Mouse (Mus musculus): ENCODE data around the gene Chsy1. TPM values are rescaled to one million over a fixed set of nuclear protein-coding genes. Genes with fewer than 3 reads are reported as not detected.

Chsy1 gene
- polyA plus RNA-seq, 1 experiment from 2014 or later = 12.1 TPM

GRCm38 (mm10) chr7:66087652-66088051, 21.7 kb upstream of the Chsy1 start:
- peaks cover 13% of the 10 kb centered on the region; the same call in 1 of the 2 replicates for H3K36me3 ChIP-seq (ENCODE audit: control insufficient read depth, insufficient read depth, low read length)
- H3K9me3 ChIP-seq (replicated peaks; ENCODE audit: control insufficient read depth, low read length) = no peaks in the 10 kb centered on the region
- no peaks in the 10 kb centered on the region for H3K27me3 ChIP-seq (ENCODE audit: control insufficient read depth, insufficient read depth, low read length)
- no peak overlapping the region for H3K4me2 ChIP-seq (ENCODE audit: low read depth, low read length)
- H3K4me3 ChIP-seq (replicated peaks; ENCODE audit: low read length) = no peak overlapping the region
- 86% methylated on average over 4 of the region's 4 CpGs for WGBS
- ATAC-seq (ENCODE audit: insufficient read depth, low FRiP score) = no peak
- H3K9ac ChIP-seq (ENCODE audit: low read length) = no peak overlapping the region
- H3K4me1 ChIP-seq (ENCODE audit: control insufficient read depth, insufficient read depth, low read length) = no peaks in the 10 kb centered on the region
- no peak overlapping the region for H3K27ac ChIP-seq (ENCODE audit: low read length)

GRCm38 (mm10) chr7:66088077-66088476, 21.2 kb upstream of the Chsy1 start:
- no peaks in the 10 kb centered on the region for H3K27me3 ChIP-seq (ENCODE audit: control insufficient read depth, insufficient read depth, low read length)
- H3K9ac ChIP-seq (ENCODE audit: low read length) = no peak overlapping the region
- ATAC-seq (ENCODE audit: insufficient read depth, low FRiP score) = no peak
- H3K9me3 ChIP-seq (replicated peaks; ENCODE audit: control insufficient read depth, low read length) = no peaks in the 10 kb centered on the region
- H3K4me3 ChIP-seq (replicated peaks; ENCODE audit: low read length) = no peak overlapping the region
- H3K36me3 ChIP-seq (ENCODE audit: control insufficient read depth, insufficient read depth, low read length) = peaks cover 13% of the 10 kb centered on the region; the same call in 1 of the 2 replicates
- no peak overlapping the region for H3K27ac ChIP-seq (ENCODE audit: low read length)
- WGBS = 88% methylated on average over 2 of the region's 2 CpGs
- H3K4me2 ChIP-seq (ENCODE audit: low read depth, low read length) = no peak overlapping the region
- no peaks in the 10 kb centered on the region for H3K4me1 ChIP-seq (ENCODE audit: control insufficient read depth, insufficient read depth, low read length)

GRCm38 (mm10) chr7:66090676-66091190, 18.6 kb upstream of the Chsy1 start:
- Histone ChIP-seq H3K27ac (ENCODE audit: low read length) (no peak overlapping the region), H3K9me3 (replicated peaks; ENCODE audit: control insufficient read depth, low read length) (no peaks in the 10 kb centered on the region), H3K27me3 (ENCODE audit: control insufficient read depth, insufficient read depth, low read length) (no peaks in the 10 kb centered on the region), H3K36me3 (ENCODE audit: control insufficient read depth, insufficient read depth, low read length) (peaks cover 13% of the 10 kb centered on the region; the same call in 1 of the 2 replicates), H3K9ac (ENCODE audit: low read length) (no peak overlapping the region), H3K4me3 (replicated peaks; ENCODE audit: low read length) (no peak overlapping the region), H3K4me2 (ENCODE audit: low read depth, low read length) (no peak overlapping the region), H3K4me1 (ENCODE audit: control insufficient read depth, insufficient read depth, low read length) (no peaks in the 10 kb centered on the region)
- WGBS = 87% methylated on average over 11 of the region's 11 CpGs
- no peak for ATAC-seq (ENCODE audit: insufficient read depth, low FRiP score)

- ATAC-seq (ENCODE audit: insufficient read depth, low FRiP score) = no peak
- no peak overlapping the region for H3K27ac ChIP-seq (ENCODE audit: low read length)
- peaks cover 13% of the 10 kb centered on the region; the same call in 1 of the 2 replicates for H3K36me3 ChIP-seq (ENCODE audit: control insufficient read depth, insufficient read depth, low read length)
- H3K4me1 ChIP-seq (ENCODE audit: control insufficient read depth, insufficient read depth, low read length) = no peaks in the 10 kb centered on the region
- no peak overlapping the region for H3K4me2 ChIP-seq (ENCODE audit: low read depth, low read length)
- no peaks in the 10 kb centered on the region for H3K9me3 ChIP-seq (replicated peaks; ENCODE audit: control insufficient read depth, low read length)
- H3K4me3 ChIP-seq (replicated peaks; ENCODE audit: low read length) = no peak overlapping the region
- 85% methylated on average over 7 of the region's 7 CpGs for WGBS
- H3K27me3 ChIP-seq (ENCODE audit: control insufficient read depth, insufficient read depth, low read length) = no peaks in the 10 kb centered on the region
- no peak overlapping the region for H3K9ac ChIP-seq (ENCODE audit: low read length)
These were observed 17.8 kb upstream of the Chsy1 start for GRCm38 (mm10) chr7:66091553-66091952.

- Histone ChIP-seq H3K36me3 (ENCODE audit: control insufficient read depth, insufficient read depth, low read length) (peaks cover 13% of the 10 kb centered on the region; the same call in 1 of the 2 replicates), H3K27ac (ENCODE audit: low read length) (no peak overlapping the region), H3K27me3 (ENCODE audit: control insufficient read depth, insufficient read depth, low read length) (no peaks in the 10 kb centered on the region), H3K9me3 (replicated peaks; ENCODE audit: control insufficient read depth, low read length) (no peaks in the 10 kb centered on the region), H3K4me3 (replicated peaks; ENCODE audit: low read length) (no peak overlapping the region), H3K4me2 (ENCODE audit: low read depth, low read length) (no peak overlapping the region), H3K9ac (ENCODE audit: low read length) (no peak overlapping the region), H3K4me1 (ENCODE audit: control insufficient read depth, insufficient read depth, low read length) (no peaks in the 10 kb centered on the region)
- 0 out of 2 replicates have a peak, but pooled peaks have one; percentile 17 for ATAC-seq (ENCODE audit: insufficient read depth, low FRiP score)
- 85% methylated on average over 8 of the region's 8 CpGs for WGBS
These were observed 16.7 kb upstream of the Chsy1 start for GRCm38 (mm10) chr7:66092656-66093055.

GRCm38 (mm10) chr7:66094141-66094540, 15.2 kb upstream of the Chsy1 start:
- Histone ChIP-seq H3K4me1 (ENCODE audit: control insufficient read depth, insufficient read depth, low read length) (no peaks in the 10 kb centered on the region), H3K27me3 (ENCODE audit: control insufficient read depth, insufficient read depth, low read length) (no peaks in the 10 kb centered on the region), H3K27ac (ENCODE audit: low read length) (no peak overlapping the region), H3K36me3 (ENCODE audit: control insufficient read depth, insufficient read depth, low read length) (peaks cover 5% of the 10 kb centered on the region; the same call in 1 of the 2 replicates), H3K9ac (ENCODE audit: low read length) (no peak overlapping the region), H3K9me3 (replicated peaks; ENCODE audit: control insufficient read depth, low read length) (no peaks in the 10 kb centered on the region), H3K4me3 (replicated peaks; ENCODE audit: low read length) (no peak overlapping the region), H3K4me2 (ENCODE audit: low read depth, low read length) (no peak overlapping the region)
- no peak for ATAC-seq (ENCODE audit: insufficient read depth, low FRiP score)
- 64% methylated on average over 5 of the region's 5 CpGs for WGBS

GRCm38 (mm10) chr7:66098803-66099202, 10.5 kb upstream of the Chsy1 start:
- no peak overlapping the region for H3K4me2 ChIP-seq (ENCODE audit: low read depth, low read length)
- H3K9ac ChIP-seq (ENCODE audit: low read length) = no peak overlapping the region
- WGBS = 85% methylated on average over 7 of the region's 7 CpGs
- no peaks in the 10 kb centered on the region for H3K27me3 ChIP-seq (ENCODE audit: control insufficient read depth, insufficient read depth, low read length)
- no peaks in the 10 kb centered on the region for H3K9me3 ChIP-seq (replicated peaks; ENCODE audit: control insufficient read depth, low read length)
- H3K4me3 ChIP-seq (replicated peaks; ENCODE audit: low read length) = no peak overlapping the region
- no peak for ATAC-seq (ENCODE audit: insufficient read depth, low FRiP score)
- H3K4me1 ChIP-seq (ENCODE audit: control insufficient read depth, insufficient read depth, low read length) = no peaks in the 10 kb centered on the region
- H3K36me3 ChIP-seq (ENCODE audit: control insufficient read depth, insufficient read depth, low read length) = no peaks in the 10 kb centered on the region
- no peak overlapping the region for H3K27ac ChIP-seq (ENCODE audit: low read length)

- H3K9ac ChIP-seq (ENCODE audit: low read length) = no peak overlapping the region
- H3K4me1 ChIP-seq (ENCODE audit: control insufficient read depth, insufficient read depth, low read length) = 0 out of 2 replicates have a peak, but pooled peaks cover 2% of the 10 kb centered on the region
- WGBS = 4% methylated on average over 4 of the region's 4 CpGs
- H3K9me3 ChIP-seq (replicated peaks; ENCODE audit: control insufficient read depth, low read length) = no peaks in the 10 kb centered on the region
- ATAC-seq (ENCODE audit: insufficient read depth, low FRiP score) = no peak
- no peak overlapping the region for H3K4me2 ChIP-seq (ENCODE audit: low read depth, low read length)
- H3K36me3 ChIP-seq (ENCODE audit: control insufficient read depth, insufficient read depth, low read length) = no peaks in the 10 kb centered on the region
- H3K27me3 ChIP-seq (ENCODE audit: control insufficient read depth, insufficient read depth, low read length) = no peaks in the 10 kb centered on the region
- H3K27ac ChIP-seq (ENCODE audit: low read length) = no peak overlapping the region
- H3K4me3 ChIP-seq (replicated peaks; ENCODE audit: low read length) = no peak overlapping the region
These were observed 7.4 kb upstream of the Chsy1 start for GRCm38 (mm10) chr7:66101866-66102265.

GRCm38 (mm10) chr7:66104531-66104930, 4.8 kb upstream of the Chsy1 start:
- no peak for ATAC-seq (ENCODE audit: insufficient read depth, low FRiP score)
- H3K27me3 ChIP-seq (ENCODE audit: control insufficient read depth, insufficient read depth, low read length) = no peaks in the 10 kb centered on the region
- no peak overlapping the region for H3K4me3 ChIP-seq (replicated peaks; ENCODE audit: low read length)
- H3K27ac ChIP-seq (ENCODE audit: low read length) = no peak overlapping the region
- no peak overlapping the region for H3K9ac ChIP-seq (ENCODE audit: low read length)
- H3K4me1 ChIP-seq (ENCODE audit: control insufficient read depth, insufficient read depth, low read length) = 0 out of 2 replicates have a peak, but pooled peaks cover 2% of the 10 kb centered on the region
- no peaks in the 10 kb centered on the region for H3K36me3 ChIP-seq (ENCODE audit: control insufficient read depth, insufficient read depth, low read length)
- WGBS = 91% methylated on average over 5 of the region's 5 CpGs
- no peaks in the 10 kb centered on the region for H3K9me3 ChIP-seq (replicated peaks; ENCODE audit: control insufficient read depth, low read length)
- H3K4me2 ChIP-seq (ENCODE audit: low read depth, low read length) = no peak overlapping the region

Data from stomach, embryonic 16.5 days (tissue).